Mouse (Mus musculus) gastrocnemius, adult 18-20 months (tissue): Measurements from ENCODE around the gene Hist1h4c. TPM values are rescaled to one million over a fixed set of nuclear protein-coding genes. Genes with fewer than 3 reads are reported as not detected.

ENCODE experiments used
- microRNA-seq: library from miRNA; unstranded; fragments of <30 nt; microRNA quantifications from one replicate; pipeline ENCODE4 v1.2.0, GENCODE M21; 2021
- total RNA-seq, 2 experiments: library from RNA; stranded (reverse); gene quantifications; 2 replicates each; pipeline ENCODE4 v1.2.3; 2021

Gene Hist1h4c
- total RNA-seq, 2 experiments from 2014 or later = 57.1 to 66.2 TPM

Small RNA genes lying within 50 kb of the gene (microRNA-seq; reads per million reads assigned to microRNA genes)
- gene Gm44314 (not detected), gene Gm44350 (not detected)

Other genes starting within 250 kb of the Hist1h4c start
- not detected for gene Btn1a1, start 232.6 kb downstream of the Hist1h4c start, total RNA-seq
- gene Btn2a2, start 209.6 kb downstream of the Hist1h4c start, total RNA-seq = not detected
- 100 to 1,000 TPM; 149 to 163 TPM for gene Hist1h4h, start 167.4 kb downstream of the Hist1h4c start, total RNA-seq
- 1 to 10 TPM in 1 of 2 experiments, under 1 TPM in 1; 0.73 to 1.9 TPM for gene Hist1h2af, start 164.5 kb downstream of the Hist1h4c start, total RNA-seq
- gene Hist1h3g, start 163.0 kb downstream of the Hist1h4c start, total RNA-seq = under 1 TPM; 0.55 to 0.57 TPM
- 1 to 10 TPM; 1.0 to 1.1 TPM for gene Hist1h2bh, start 155.1 kb downstream of the Hist1h4c start, total RNA-seq
- gene Hist1h3f, start 154.4 kb downstream of the Hist1h4c start, total RNA-seq = 1 to 10 TPM; 3.0 to 4.8 TPM
- 10 to 100 TPM in 1 of 2 experiments, 1 to 10 TPM in 1; 8.3 to 12.3 TPM for gene Hist1h4f, start 146.8 kb downstream of the Hist1h4c start, total RNA-seq
- under 1 TPM; 0.83 to 0.89 TPM for gene Hist1h1d, start 145.2 kb downstream of the Hist1h4c start, total RNA-seq
- 10 to 100 TPM; 11.6 to 12.3 TPM for gene Hist1h3e, start 136.1 kb downstream of the Hist1h4c start, total RNA-seq
- gene Hist1h2ae, start 127.2 kb downstream of the Hist1h4c start, total RNA-seq = under 1 TPM; 0.41 to 0.85 TPM
- 1 to 10 TPM; 2.2 to 3.7 TPM for gene Hist1h2bg, start 127.1 kb downstream of the Hist1h4c start, total RNA-seq
- gene Hist1h2bf, start 124.3 kb downstream of the Hist1h4c start, total RNA-seq = 1 to 10 TPM; 1.3 to 5.3 TPM
- 1 to 10 TPM in 1 of 2 experiments, under 1 TPM in 1; 0.80 to 1.7 TPM for gene Hist1h2ad, start 124.1 kb downstream of the Hist1h4c start, total RNA-seq
- 1 to 10 TPM; 3.2 to 3.7 TPM for gene Hist1h3d, start 122.7 kb downstream of the Hist1h4c start, total RNA-seq
- gene Hist1h4d, start 116.9 kb downstream of the Hist1h4c start, total RNA-seq = 10 to 100 TPM; 33.6 to 46.4 TPM
- 10 to 100 TPM; 13.2 to 15.7 TPM for gene Hist1h2be, start 77.3 kb downstream of the Hist1h4c start, total RNA-seq
- gene Hist1h1e, start 75.9 kb downstream of the Hist1h4c start, total RNA-seq = 10 to 100 TPM; 31.1 to 41.1 TPM
- gene Hist1h2ac, start 14.5 kb downstream of the Hist1h4c start, total RNA-seq = 1 to 10 TPM in 1 of 2 experiments, under 1 TPM in 1; 0.68 to 1.3 TPM
- 10 to 100 TPM; 66.4 to 69.8 TPM for gene Hist1h2bc, start 14.3 kb downstream of the Hist1h4c start, total RNA-seq
- gene Hist1h1t, start 2.6 kb downstream of the Hist1h4c start, total RNA-seq = not detected
- gene Hfe, start 12.4 kb upstream of the Hist1h4c start, total RNA-seq = 10 to 100 TPM; 25.6 to 25.7 TPM
- 100 to 1,000 TPM; 157 to 219 TPM for gene Hist1h1c, start 40.4 kb upstream of the Hist1h4c start, total RNA-seq
- gene Hist1h3c, start 47.1 kb upstream of the Hist1h4c start, total RNA-seq = not detected
- 1 to 10 TPM; 1.3 to 1.4 TPM for gene Hist1h2bb, start 48.3 kb upstream of the Hist1h4c start, total RNA-seq
- under 1 TPM in 1 of 2 experiments, not detected in 1; 0.82 TPM for gene Hist1h2ab, start 52.7 kb upstream of the Hist1h4c start, total RNA-seq
- gene Hist1h3b, start 53.8 kb upstream of the Hist1h4c start, total RNA-seq = 1 to 10 TPM in 1 of 2 experiments, not detected in 1; 1.3 TPM
- gene Hist1h4b, start 58.6 kb upstream of the Hist1h4c start, total RNA-seq = 1 to 10 TPM; 1.6 to 1.9 TPM
- gene Hist1h4a, start 62.8 kb upstream of the Hist1h4c start, total RNA-seq = 1 to 10 TPM in 1 of 2 experiments, under 1 TPM in 1; 0.89 to 2.8 TPM
- 1 to 10 TPM; 5.1 to 5.3 TPM for gene Hist1h3a, start 63.9 kb upstream of the Hist1h4c start, total RNA-seq
- under 1 TPM; 0.66 to 0.76 TPM for gene Hist1h1a, start 65.2 kb upstream of the Hist1h4c start, total RNA-seq
- not detected for gene Trim38, start 71.5 kb upstream of the Hist1h4c start, total RNA-seq
- not detected for gene Slc17a2, start 108.5 kb upstream of the Hist1h4c start, total RNA-seq
- gene Slc17a3, start 141.0 kb upstream of the Hist1h4c start, total RNA-seq = under 1 TPM in 1 of 2 experiments, not detected in 1; 0.21 TPM
- not detected for gene Slc17a1, start 169.3 kb upstream of the Hist1h4c start, total RNA-seq
- under 1 TPM in 1 of 2 experiments, not detected in 1; 0.09 TPM for gene Slc17a4, start 216.6 kb upstream of the Hist1h4c start, total RNA-seq
- gene Hist1h2ba, start 235.7 kb upstream of the Hist1h4c start, total RNA-seq = not detected
- gene Hist1h2aa, start 236.0 kb upstream of the Hist1h4c start, total RNA-seq = not detected